Mouse (Mus musculus) intestine, embryonic 14.5 days (tissue): ENCODE data around the gene Trp63. TPM values are rescaled to one million over a fixed set of nuclear protein-coding genes. Genes with fewer than 3 reads are reported as not detected.

Source experiments
- ATAC-seq: fragments of 200-750 bp; cut with Nextera tagmentation; replicated peaks from 2 replicates; pipeline ENCODE4 v1.8.0; 2017; ENCODE audit warnings: low read depth, moderate number of reproducible peaks, moderate TSS enrichment, moderate library complexity; ENCODE audit not compliant: low FRiP score, low TSS enrichment
- DNase-seq: peaks from one replicate; pipeline ENCODE4 v3.0.0-alpha.2; 2018; ENCODE audit warnings: low spot score
- H3K27ac ChIP-seq: fragments of 300-500 bp; sonication (generic); 2 replicates; pipeline ENCODE4 v1.5.1; 2014; ENCODE audit warnings: low read depth, mild to moderate bottlenecking, control low read depth
- H3K27me3 ChIP-seq: fragments of 300-500 bp; sonication (generic); replicated peaks from 2 replicates; pipeline ENCODE4 v1.6.1; 2014; ENCODE audit warnings: low read length, control low read depth; ENCODE audit not compliant: control insufficient read depth, insufficient read depth
- H3K36me3 ChIP-seq: fragments of 300-500 bp; sonication (generic); 2 replicates; pipeline ENCODE4 v1.6.1; 2014; ENCODE audit warnings: low read length, control low read depth; ENCODE audit not compliant: control insufficient read depth, insufficient read depth
- H3K4me1 ChIP-seq: fragments of 300-500 bp; sonication (generic); replicated peaks from 2 replicates; pipeline ENCODE4 v1.6.1; 2014; ENCODE audit warnings: low read length, control low read depth, mixed read lengths; ENCODE audit not compliant: control insufficient read depth, insufficient read depth
- H3K4me2 ChIP-seq: fragments of 300-500 bp; sonication (generic); 2 replicates; pipeline ENCODE4 v1.6.1; 2014; ENCODE audit warnings: low read length
- H3K4me3 ChIP-seq: fragments of 300-500 bp; sonication (generic); 2 replicates; pipeline ENCODE4 v1.5.1; 2014; ENCODE audit warnings: low read depth, low read length, control low read depth, mixed read lengths
- H3K9ac ChIP-seq: fragments of 300-500 bp; sonication (generic); 2 replicates; pipeline ENCODE4 v1.6.1; 2014; ENCODE audit warnings: mild to moderate bottlenecking, low read length
- H3K9me3 ChIP-seq: fragments of 300-500 bp; sonication (generic); 2 replicates; pipeline ENCODE4 v1.6.1; 2016; ENCODE audit warnings: low read length, control low read depth; ENCODE audit not compliant: control insufficient read depth
- WGBS: fragments of 180-500 bp; shearing (Covaris S2); extraction: QIAGEN DNeasy Blood & Tissue Kit; methylation state at CpG from one replicate; pipeline ENCODE4 v1.1.7; 2014; 5-methylcytosine and 5-hydroxymethylcytosine counted together
- polyA plus RNA-seq: library from polyadenylated mRNA; unstranded; fragments of >200 nt; fragmentation: Nextera tagmentation; extraction: Ambion mirVana; gene quantifications from 2 replicates; pipeline ENCODE4 v1.2.1, GENCODE M21; 2014

Gene Trp63
- polyA plus RNA-seq, 1 experiment from 2014 or later = 0.15 TPM

- Histone ChIP-seq H3K4me3 (no peak overlapping the region), H3K27me3 (no peaks in the 10 kb centered on the region), H3K36me3 (no peaks in the 10 kb centered on the region), H3K4me1 (0 out of 2 replicates have a peak, but pooled peaks cover 8% of the 10 kb centered on the region), H3K27ac (peak overlapping the region; percentile 59), H3K9ac (no peak overlapping the region), H3K9me3 (no peaks in the 10 kb centered on the region), H3K4me2 (peak overlapping the region; percentile 32)
- 10% methylated on average over 3 of the region's 3 CpGs for WGBS
- ATAC-seq = no peak
- DNase-seq = peak; percentile 58
These were observed 63.2 kb downstream of the Trp63 start for GRCm38 (mm10) chr16:25746807-25747206.

- H3K4me2 ChIP-seq = no peak overlapping the region
- no peak overlapping the region for H3K4me3 ChIP-seq
- no peak overlapping the region for H3K9ac ChIP-seq
- H3K36me3 ChIP-seq = no peaks in the 10 kb centered on the region
- no peaks in the 10 kb centered on the region for H3K9me3 ChIP-seq
- no peak for DNase-seq
- H3K27me3 ChIP-seq = no peaks in the 10 kb centered on the region
- no peak overlapping the region for H3K27ac ChIP-seq
- 83% methylated on average over 11 of the region's 11 CpGs for WGBS
- H3K4me1 ChIP-seq = 0 out of 2 replicates have a peak, but pooled peaks cover 5% of the 10 kb centered on the region
- no peak for ATAC-seq
These were observed 68.3 kb downstream of the Trp63 start for GRCm38 (mm10) chr16:25751866-25752265.

GRCm38 (mm10) chr16:25758108-25758507 lies 74.5 kb downstream of the Trp63 start:
- Histone ChIP-seq H3K4me3 (no peak overlapping the region), H3K27ac (no peak overlapping the region), H3K4me2 (no peak overlapping the region), H3K4me1 (no peaks in the 10 kb centered on the region), H3K27me3 (no peaks in the 10 kb centered on the region), H3K9me3 (no peaks in the 10 kb centered on the region), H3K36me3 (no peaks in the 10 kb centered on the region), H3K9ac (no peak overlapping the region)
- 67% methylated on average over 2 of the region's 2 CpGs for WGBS
- no peak for ATAC-seq
- DNase-seq = no peak

GRCm38 (mm10) chr16:25765549-25765948 lies 82.0 kb downstream of the Trp63 start:
- Histone ChIP-seq H3K27ac (no peak overlapping the region), H3K4me3 (no peak overlapping the region), H3K9ac (no peak overlapping the region), H3K4me2 (no peak overlapping the region), H3K27me3 (no peaks in the 10 kb centered on the region), H3K9me3 (no peaks in the 10 kb centered on the region), H3K4me1 (no peaks in the 10 kb centered on the region), H3K36me3 (no peaks in the 10 kb centered on the region)
- no peak for DNase-seq
- WGBS = 79% methylated on average over 5 of the region's 5 CpGs
- ATAC-seq = no peak

- no peak overlapping the region for H3K9ac ChIP-seq
- no peaks in the 10 kb centered on the region for H3K9me3 ChIP-seq
- H3K36me3 ChIP-seq = no peaks in the 10 kb centered on the region
- H3K4me1 ChIP-seq = no peaks in the 10 kb centered on the region
- no peak overlapping the region for H3K4me3 ChIP-seq
- no peak overlapping the region for H3K27ac ChIP-seq
- H3K27me3 ChIP-seq = no peaks in the 10 kb centered on the region
- ATAC-seq (no peak), DNase-seq (no peak)
- WGBS = 81% methylated on average over 7 of the region's 7 CpGs
- H3K4me2 ChIP-seq = no peak overlapping the region
These were observed 91.0 kb downstream of the Trp63 start for GRCm38 (mm10) chr16:25774611-25775010.

GRCm38 (mm10) chr16:25777501-25777900 lies 93.9 kb downstream of the Trp63 start:
- Histone ChIP-seq H3K27ac (no peak overlapping the region), H3K27me3 (no peaks in the 10 kb centered on the region), H3K36me3 (no peaks in the 10 kb centered on the region), H3K4me3 (no peak overlapping the region), H3K9me3 (no peaks in the 10 kb centered on the region), H3K4me2 (no peak overlapping the region), H3K9ac (no peak overlapping the region), H3K4me1 (no peaks in the 10 kb centered on the region)
- WGBS = 69% methylated on average over 1 of the region's 1 CpGs
- no peak for DNase-seq
- ATAC-seq = no peak

GRCm38 (mm10) chr16:25779964-25780363 lies 96.4 kb downstream of the Trp63 start:
- DNase-seq (no peak), ATAC-seq (0 out of 2 replicates have a peak, but pooled peaks have one; percentile 50)
- Histone ChIP-seq H3K4me2 (no peak overlapping the region), H3K36me3 (no peaks in the 10 kb centered on the region), H3K4me3 (no peak overlapping the region), H3K27me3 (no peaks in the 10 kb centered on the region), H3K27ac (no peak overlapping the region), H3K9me3 (no peaks in the 10 kb centered on the region), H3K9ac (no peak overlapping the region), H3K4me1 (no peaks in the 10 kb centered on the region)
- 52% methylated on average over 4 of the region's 4 CpGs for WGBS

GRCm38 (mm10) chr16:25784246-25784645 lies 100.7 kb downstream of the Trp63 start:
- no peak for DNase-seq
- H3K4me2 ChIP-seq = no peak overlapping the region
- H3K4me3 ChIP-seq = no peak overlapping the region
- H3K9me3 ChIP-seq = no peaks in the 10 kb centered on the region
- ATAC-seq = no peak
- H3K36me3 ChIP-seq = no peaks in the 10 kb centered on the region
- 89% methylated on average over 2 of the region's 2 CpGs for WGBS
- no peak overlapping the region for H3K9ac ChIP-seq
- H3K27ac ChIP-seq = no peak overlapping the region
- no peaks in the 10 kb centered on the region for H3K4me1 ChIP-seq
- H3K27me3 ChIP-seq = no peaks in the 10 kb centered on the region

GRCm38 (mm10) chr16:25786457-25786856 lies 102.9 kb downstream of the Trp63 start:
- Histone ChIP-seq H3K9ac (no peak overlapping the region), H3K4me2 (no peak overlapping the region), H3K36me3 (no peaks in the 10 kb centered on the region), H3K4me1 (no peaks in the 10 kb centered on the region), H3K27me3 (no peaks in the 10 kb centered on the region), H3K9me3 (no peaks in the 10 kb centered on the region), H3K27ac (no peak overlapping the region), H3K4me3 (no peak overlapping the region)
- 76% methylated on average over 5 of the region's 5 CpGs for whole genome bisulfite sequencing
- ATAC-seq (no peak), DNase-seq (no peak)
